Mouse (Mus musculus) heart, adult 2 months (tissue): Measurements from ENCODE around the gene Slit3. TPM values are rescaled to one million over a fixed set of nuclear protein-coding genes. Genes with fewer than 3 reads are reported as not detected.

Experiments
- DNase-seq, 2 experiments: peaks; one replicate each; pipeline ENCODE4 v3.0.0; 2021
- H3K27ac ChIP-seq: fragments of 200-600 bp; 2 replicates; pipeline ENCODE4 v1.8.1; 2022
- H3K27me3 ChIP-seq: fragments of 200-500 bp; 2 replicates; pipeline ENCODE4 v1.6.1; 2012; ENCODE audit warnings: mild to moderate bottlenecking, low read length, inconsistent platforms, mixed read lengths; ENCODE audit not compliant: control insufficient read depth, insufficient read depth
- H3K36me3 ChIP-seq: fragments of 200-500 bp; 2 replicates; pipeline ENCODE4 v1.6.1; 2012; ENCODE audit warnings: low read length, inconsistent platforms; ENCODE audit not compliant: control insufficient read depth, insufficient read depth
- H3K4me1 ChIP-seq: fragments of 200-500 bp; 2 replicates; pipeline ENCODE4 v1.6.1; 2011; ENCODE audit warnings: low read length; ENCODE audit not compliant: control insufficient read depth, insufficient read depth
- H3K4me3 ChIP-seq: fragments of 200-600 bp; 2 replicates; pipeline ENCODE4 v1.8.1; 2022
- H3K79me2 ChIP-seq: fragments of 200-500 bp; replicated peaks from 2 replicates; pipeline ENCODE4 v1.6.1; 2012; ENCODE audit warnings: mild to moderate bottlenecking, inconsistent platforms, low read length, moderate library complexity, mixed read lengths; ENCODE audit not compliant: control insufficient read depth, insufficient read depth
- H3K9ac ChIP-seq: fragments of 200-500 bp; 2 replicates; pipeline ENCODE4 v1.6.1; 2012; ENCODE audit warnings: low read depth, mild to moderate bottlenecking, control low read depth, inconsistent platforms, low read length, mixed read lengths
- CTCF ChIP-seq: fragments of 200-600 bp; IDR thresholded peaks from 2 replicates; pipeline ENCODE4 v1.8.1; 2022; ENCODE audit warnings: antibody characterized with exemption, mild to moderate bottlenecking, moderate library complexity
- EP300 ChIP-seq: fragments of 200-500 bp; IDR thresholded peaks from 2 replicates; pipeline ENCODE4 v1.6.1; 2011; ENCODE audit warnings: low read depth, low read length, control low read depth; ENCODE audit not compliant: insufficient read depth
- POLR2A ChIP-seq: fragments of 200-500 bp; IDR thresholded peaks from 2 replicates; pipeline ENCODE4 v1.6.1; 2011; ENCODE audit warnings: mild to moderate bottlenecking, low read depth, low read length, control low read depth; ENCODE audit not compliant: insufficient read depth
- WGBS: fragments of 180-500 bp; shearing (Covaris S2); methylation state at CpG from one replicate; pipeline ENCODE4 v1.1.7; 2018; 5-methylcytosine and 5-hydroxymethylcytosine counted together
- intact Hi-C: fragments of 180-260 bp; cut with DNase I; formaldehyde crosslinking; loops from one replicate; pipeline ENCODE4 v1.15.1; 2025
- polyA plus RNA-seq: library from polyadenylated mRNA; depleted of rRNA; stranded (reverse); fragments of >200 nt; gene quantifications from 2 replicates; pipeline ENCODE4 v1.2.3, GENCODE M21; 2012
- total RNA-seq, 2 experiments: library from RNA; stranded (reverse); gene quantifications; 2 replicates each; pipeline ENCODE4 v1.2.3; 2021

Gene Slit3
- total and polyA plus RNA-seq, 3 experiments: 12.3 to 15.8 (median 14.6) TPM

DNA sequence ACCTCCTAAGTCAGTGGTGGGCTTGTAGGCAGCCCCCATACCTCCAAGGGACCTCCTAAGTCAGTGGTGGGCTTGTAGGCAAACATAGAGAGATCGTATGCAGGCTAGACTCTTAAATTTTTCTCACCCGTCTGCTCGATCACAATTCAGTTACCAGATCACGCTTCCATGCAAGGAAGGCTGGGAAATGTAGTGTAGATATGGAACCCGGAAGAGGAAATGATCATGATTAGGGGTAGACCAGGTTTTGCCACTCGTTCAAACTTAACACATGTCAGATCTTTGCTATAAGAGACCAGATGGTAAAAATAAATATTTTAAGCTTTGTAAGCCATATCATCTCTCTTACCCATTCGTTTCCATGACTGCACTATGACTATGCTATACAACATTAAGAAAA, 258.4 kb downstream of the Slit3 start:
- Histone ChIP-seq H3K36me3 (no peaks in the 10 kb centered on the region), H3K79me2 (no peaks in the 10 kb centered on the region), H3K27me3 (no peaks in the 10 kb centered on the region), H3K9ac (no peak overlapping the region), H3K27ac (no peak overlapping the region), H3K4me3 (no peak overlapping the region), H3K4me1 (no peaks in the 10 kb centered on the region)
- DNase-seq: no peak
- intact Hi-C loops: no loop called here
- no peak for TF ChIP-seq CTCF
- no peak for TF ChIP-seq POLR2A
- TF ChIP-seq EP300: no peak
- 68% methylated on average over 7 of the region's 7 CpGs for WGBS

- Histone ChIP-seq H3K4me3 (no peak overlapping the region), H3K4me1 (no peaks in the 10 kb centered on the region; the same call in 1 of the 2 replicates), H3K27me3 (no peaks in the 10 kb centered on the region), H3K36me3 (no peaks in the 10 kb centered on the region), H3K9ac (no peak overlapping the region), H3K79me2 (no peaks in the 10 kb centered on the region), H3K27ac (no peak overlapping the region)
- WGBS: 94% methylated on average over 1 of the region's 1 CpGs
- no peak for DNase-seq
- intact Hi-C loops: no loop called here
- TF ChIP-seq POLR2A: no peak
- no peak for TF ChIP-seq CTCF
- no peak for TF ChIP-seq EP300
Measured at GRCm38 (mm10) chr11:35380766-35381165, 259.7 kb downstream of the Slit3 start.

GRCm38 (mm10) chr11:35385444-35385843, 264.4 kb downstream of the Slit3 start:
- intact Hi-C loops: no loop called here
- TF ChIP-seq CTCF (no peak), EP300 (no peak), POLR2A (no peak)
- DNase-seq: no peak
- no peak overlapping the region for H3K4me3 ChIP-seq
- no peaks in the 10 kb centered on the region; the same call in 1 of the 2 replicates for H3K4me1 ChIP-seq
- H3K79me2 ChIP-seq: no peaks in the 10 kb centered on the region
- H3K27ac ChIP-seq: no peak overlapping the region
- no peak overlapping the region for H3K9ac ChIP-seq
- no peaks in the 10 kb centered on the region for H3K27me3 ChIP-seq
- no peaks in the 10 kb centered on the region for H3K36me3 ChIP-seq
- WGBS: 47% methylated on average over 3 of the region's 3 CpGs

GRCm38 (mm10) chr11:35387826-35388225, 266.8 kb downstream of the Slit3 start:
- no peak overlapping the region for H3K27ac ChIP-seq
- H3K4me3 ChIP-seq: no peak overlapping the region
- DNase-seq: no peak
- TF ChIP-seq POLR2A (no peak), CTCF (no peak), EP300 (no peak)
- H3K36me3 ChIP-seq: no peaks in the 10 kb centered on the region
- no peak overlapping the region for H3K9ac ChIP-seq
- no peaks in the 10 kb centered on the region; the same call in 1 of the 2 replicates for H3K4me1 ChIP-seq
- intact Hi-C loops: no loop called here
- no peaks in the 10 kb centered on the region for H3K79me2 ChIP-seq
- H3K27me3 ChIP-seq: no peaks in the 10 kb centered on the region
- 86% methylated on average over 10 of the region's 10 CpGs for WGBS

DNA sequence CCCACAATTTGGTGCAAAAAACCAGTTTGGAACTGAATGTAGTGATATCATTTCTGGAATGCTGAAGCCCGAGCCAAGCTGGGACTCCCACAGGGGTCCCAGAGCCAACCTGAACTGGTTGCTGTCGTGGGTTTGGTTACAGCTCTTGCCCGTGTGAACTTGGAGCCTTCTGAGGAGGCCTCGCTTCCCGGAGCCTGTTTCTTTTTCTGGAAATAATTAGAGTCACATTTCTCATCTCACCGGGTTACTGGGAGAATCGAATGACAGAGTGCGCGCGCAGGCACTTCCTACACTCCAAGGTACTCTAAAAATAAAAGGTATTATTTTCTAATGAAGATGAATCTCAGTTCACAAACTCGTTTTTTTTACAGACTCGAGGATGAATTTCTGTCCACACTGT, 267.4 kb downstream of the Slit3 start:
- TF ChIP-seq CTCF: no peak
- TF ChIP-seq EP300: no peak
- TF ChIP-seq POLR2A: no peak
- Histone ChIP-seq H3K36me3 (no peaks in the 10 kb centered on the region), H3K79me2 (no peaks in the 10 kb centered on the region), H3K4me3 (no peak overlapping the region), H3K27me3 (no peaks in the 10 kb centered on the region), H3K27ac (no peak overlapping the region), H3K4me1 (no peaks in the 10 kb centered on the region; the same call in 1 of the 2 replicates), H3K9ac (no peak overlapping the region)
- DNase-seq: no peak
- intact Hi-C loops: no loop called here
- WGBS: 78% methylated on average over 12 of the region's 12 CpGs

GRCm38 (mm10) chr11:35389341-35389740, 268.3 kb downstream of the Slit3 start:
- no peak for DNase-seq
- no peaks in the 10 kb centered on the region for H3K27me3 ChIP-seq
- no peaks in the 10 kb centered on the region; the same call in 1 of the 2 replicates for H3K4me1 ChIP-seq
- WGBS: 84% methylated on average over 7 of the region's 7 CpGs
- TF ChIP-seq CTCF (no peak), POLR2A (no peak), EP300 (no peak)
- H3K4me3 ChIP-seq: no peak overlapping the region
- H3K36me3 ChIP-seq: no peaks in the 10 kb centered on the region
- H3K79me2 ChIP-seq: no peaks in the 10 kb centered on the region
- no peak overlapping the region for H3K27ac ChIP-seq
- intact Hi-C loops: no loop called here
- no peak overlapping the region for H3K9ac ChIP-seq
